18 mouse cellular contexts compared by ENCODE assay signal in the genomic region with DNA sequence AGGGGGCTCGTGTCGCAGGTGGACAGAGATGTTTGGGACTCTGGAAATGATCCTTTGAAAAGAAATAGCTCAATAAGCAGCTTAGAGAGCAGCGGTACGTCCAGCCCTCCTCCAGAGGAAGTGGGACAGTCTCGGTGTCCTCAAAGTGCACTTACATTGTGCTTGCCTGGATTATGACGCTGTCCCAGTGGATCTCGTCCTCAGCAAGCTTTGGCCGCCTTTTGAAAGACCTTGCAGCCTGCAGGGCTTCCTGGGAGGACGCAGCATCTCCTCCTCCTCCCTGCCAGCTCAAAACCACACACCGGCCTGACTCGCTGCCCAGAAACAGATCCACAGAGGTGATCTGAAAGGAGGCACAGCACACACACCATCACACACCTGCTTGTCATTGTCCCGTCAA. TPM values are rescaled to one million over a fixed set of nuclear protein-coding genes. Genes with fewer than 3 reads are reported as not detected.
DNase-seq lines count a peak whose midpoint lies in the region; TF ChIP-seq lines count a peak whose summit lies in the region.
"Had no signal": no experiment of that assay in that cellular context is flagged by ENCODE, and none has a peak within 500 bp of the region (broad histone marks: within the 10 kb centered on the region; RNA-seq: fewer than 3 reads in every experiment).

No protein-coding gene starts in this region.

- peak; percentile 76 for DNase-seq in heart, adult 11 months
- DNase-seq in heart, adult 2 months: no peak
- DNase-seq in heart, embryonic 10.5 days (ENCODE audit: low spot score): peak; percentile 59
- DNase-seq in heart, postnatal 4 days: no peak
- DNase-seq: adrenal gland, adult 2 months; adrenal gland, adult 8-10 months; adrenal gland, postnatal 10 days; adrenal gland, postnatal 14 days; adrenal gland, postnatal 25 days; adrenal gland, postnatal 36 days; B cell, adult 2 months; cerebellum, adult 11 months; cerebellum, adult 11-12 months; cerebellum, adult 18-20 months had no signal

- no peaks in the 10 kb centered on the region for H3K36me3 ChIP-seq in heart, adult 2 months (ENCODE audit: control insufficient read depth, insufficient read depth, low read length)
- peaks cover 86% of the 10 kb centered on the region for H3K36me3 ChIP-seq in heart, embryonic 10.5 days

- no peak overlapping the region for H3K9ac ChIP-seq in heart, adult 2 months (ENCODE audit: low read depth, low read length)

- TF ChIP-seq EP300 in heart, adult 2 months (IDR thresholded peaks at IDR 0.05; ENCODE audit: insufficient read depth, low read depth, low read length): no peak

- no peak for TF ChIP-seq CTCF in heart, adult 2 months (IDR thresholded peaks at IDR 0.05)

- intact Hi-C loops in heart, adult 2 months (cut with DNase I): loop anchor here (10.0 kb wide), 1 partner anchor 491 kb away; no protein-coding TSS in a partner anchor

- no peaks in the 10 kb centered on the region for H3K9me3 ChIP-seq in heart, embryonic 10.5 days
- H3K9me3 ChIP-seq: G1E had no signal

- no peak overlapping the region for H3K27ac ChIP-seq in heart, adult 2 months
- no peak overlapping the region for H3K27ac ChIP-seq in heart, embryonic 10.5 days

- H3K4me3 ChIP-seq in heart, adult 2 months: no peak overlapping the region
- no peak overlapping the region for H3K4me3 ChIP-seq in heart, embryonic 10.5 days

- no peaks in the 10 kb centered on the region for H3K4me1 ChIP-seq in heart, adult 2 months (ENCODE audit: control insufficient read depth, insufficient read depth, low read length)
- H3K4me1 ChIP-seq in heart, embryonic 10.5 days: no peaks in the 10 kb centered on the region

- H3K27me3 ChIP-seq in heart, adult 2 months (ENCODE audit: control insufficient read depth, insufficient read depth, low read length): no peaks in the 10 kb centered on the region
- no peaks in the 10 kb centered on the region for H3K27me3 ChIP-seq in heart, embryonic 10.5 days (ENCODE audit: insufficient read depth, poor library complexity, severe bottlenecking)
- H3K27me3 ChIP-seq: CH12.LX, Patski had no signal

- 88% methylated on average over 12 of the region's 12 CpGs for WGBS in heart, adult 2 months
- 90% methylated on average over 12 of the region's 12 CpGs for WGBS in heart, embryonic 10.5 days

- H3K79me2 ChIP-seq in heart, adult 2 months (replicated peaks; ENCODE audit: control insufficient read depth, insufficient read depth, low read length): no peaks in the 10 kb centered on the region

- TF ChIP-seq POLR2A in heart, adult 2 months (IDR thresholded peaks at IDR 0.05; ENCODE audit: insufficient read depth, low read depth, low read length): no peak

RNA-seq across cellular contexts. Expression of a gene that starts 27.8 kb away (rescaled TPM):
- total RNA-seq in heart, adult 2 months (2021): 10 to 100 TPM; 19.2 to 20.3 TPM
- 11.7 and 19.3 TPM in 2 replicates for polyA plus RNA-seq in heart, adult 2 months (2012; rRNA removed)
- 27.2 and 28.4 TPM in 2 replicates for polyA plus RNA-seq in heart, embryonic 10.5 days (2016; fragmentation: Nextera tagmentation; extraction: Ambion mirVana)
- 10 to 100 TPM; 21.6 to 22.4 TPM for total RNA-seq in heart, postnatal 4 days (2021)

RNA-seq across cellular contexts. Expression of a gene that starts 28.0 kb away (rescaled TPM):
- total RNA-seq in heart, adult 2 months (2021): 10 to 100 TPM; 60.7 to 65.2 TPM
- polyA plus RNA-seq in heart, adult 2 months (2012; rRNA removed): 16.2 and 27.6 TPM in 2 replicates
- 40.2 and 41.5 TPM in 2 replicates for polyA plus RNA-seq in heart, embryonic 10.5 days (2016; fragmentation: Nextera tagmentation; extraction: Ambion mirVana)
- total RNA-seq in heart, postnatal 4 days (2021): 10 to 100 TPM; 45.6 to 49.7 TPM

RNA-seq across cellular contexts. Expression of a gene that starts 59.3 kb away (rescaled TPM):
- total RNA-seq in heart, adult 2 months (2021): 10 to 100 TPM; 10.1 to 11.3 TPM
- 2.6 and 5.7 TPM in 2 replicates for polyA plus RNA-seq in heart, adult 2 months (2012; rRNA removed)
- 7.5 and 9.2 TPM in 2 replicates for polyA plus RNA-seq in heart, embryonic 10.5 days (2016; fragmentation: Nextera tagmentation; extraction: Ambion mirVana)
- 10 to 100 TPM; 27.4 to 29.3 TPM for total RNA-seq in heart, postnatal 4 days (2021)
- polyA plus RNA-seq: activated CD4-positive, CD25-positive, alpha-beta regulatory T cell, adult 4 months; G1E had no signal

Comparison
In these comparisons a context has a peak if more than half of its experiments do, and no peak if none do; other contexts are left out.
1. DNase-seq: peak in heart, adult 11 months (single experiment) and heart, embryonic 10.5 days (single experiment); none in heart, adult 2 months (0 of 2) and heart, postnatal 4 days (single experiment).